Mouse (Mus musculus) layer of hippocampus, adult 9-11 months (tissue): ENCODE data around the gene Edn2.
A peak's percentile ranks its signal among the peaks of the same experiment; 100 is the strongest.

Experiments
- DNase-seq: peaks from one replicate; pipeline ENCODE4 v3.0.0; 2022

Edn2 gene

DNA sequence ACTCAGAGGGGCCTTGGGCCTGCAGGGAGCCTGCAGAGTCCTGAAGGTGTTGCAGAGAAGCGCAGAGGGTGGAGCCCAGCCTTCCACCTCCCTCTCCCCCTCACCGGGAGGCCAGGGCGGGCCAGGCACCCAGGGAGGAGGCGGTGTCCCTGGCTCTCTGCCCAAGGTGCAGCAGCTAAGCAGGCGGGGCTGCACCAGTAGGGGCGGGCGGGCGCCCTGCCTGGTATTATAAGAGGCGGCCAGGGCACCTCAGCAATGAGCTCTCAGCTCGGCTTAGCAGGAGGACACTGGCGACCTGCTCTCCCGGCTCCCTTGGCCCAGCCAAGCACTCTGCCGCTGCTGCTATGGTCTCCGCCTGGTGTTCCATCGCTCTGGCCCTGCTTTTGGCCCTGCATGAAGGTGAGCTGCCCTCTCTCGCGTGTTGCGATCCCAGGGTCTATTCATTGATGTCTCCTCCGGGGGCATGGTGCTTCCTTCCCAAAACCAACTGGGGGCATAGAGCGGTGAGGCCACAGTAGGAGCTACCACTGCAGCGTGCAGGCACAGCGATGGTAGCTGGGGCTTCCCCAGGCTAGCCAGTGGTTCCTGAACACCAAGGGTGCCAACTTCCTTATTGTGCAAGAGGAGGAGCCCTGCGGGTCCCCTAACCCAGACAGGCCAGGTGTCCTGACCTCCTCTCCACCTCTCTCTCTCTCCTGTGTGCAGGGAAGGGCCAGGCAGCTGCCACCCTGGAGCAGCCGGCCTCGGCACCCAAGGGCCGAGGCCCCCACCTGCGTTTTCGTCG is at the start of gene Edn2:
Gene Edn2, plus strand, starts transcription at position 41 of the 784 bp plus-strand sequence.
- DNase-seq, result no peak

DNA sequence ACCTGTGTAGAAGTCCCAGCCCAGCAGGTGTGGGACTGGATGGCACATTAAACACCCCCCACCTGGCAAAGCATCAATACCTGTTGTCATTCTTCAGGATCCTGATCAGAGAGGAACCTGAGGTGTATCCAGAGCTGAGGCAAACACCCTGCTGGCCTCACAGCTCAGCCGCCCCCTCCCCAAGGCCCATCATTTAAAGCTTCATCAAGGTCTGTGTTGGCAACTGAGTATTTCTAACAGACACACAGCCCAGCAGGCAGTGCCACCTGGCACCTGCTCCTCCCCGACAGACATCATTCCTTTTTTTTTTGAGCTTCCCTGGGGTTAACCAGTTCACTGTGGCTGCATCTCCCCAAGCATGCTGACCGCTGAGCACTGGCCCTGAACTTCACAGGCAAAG is 45.5 kb upstream of the Edn2 start:
- no peak for DNase-seq

DNA sequence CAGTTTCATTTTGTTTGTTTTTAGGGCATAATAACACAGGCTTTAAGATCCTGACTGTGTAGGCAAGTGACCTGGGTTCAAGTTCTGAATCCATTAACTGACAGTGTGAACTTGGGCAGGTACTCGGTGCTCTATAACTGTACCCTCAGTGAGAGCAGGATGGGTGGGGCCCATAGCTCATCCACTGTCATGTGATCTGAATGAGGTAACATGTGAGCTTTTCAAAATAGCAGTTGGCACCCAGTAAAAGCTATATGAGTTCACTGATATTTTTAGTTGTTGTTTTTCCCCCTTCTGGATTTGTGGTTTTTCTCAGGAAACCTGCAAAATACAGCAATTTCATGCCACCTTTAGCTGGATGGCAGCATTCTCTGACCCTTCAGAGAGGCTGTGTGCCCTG is 44.7 kb upstream of the Edn2 start:
- DNase-seq, result no peak

DNA sequence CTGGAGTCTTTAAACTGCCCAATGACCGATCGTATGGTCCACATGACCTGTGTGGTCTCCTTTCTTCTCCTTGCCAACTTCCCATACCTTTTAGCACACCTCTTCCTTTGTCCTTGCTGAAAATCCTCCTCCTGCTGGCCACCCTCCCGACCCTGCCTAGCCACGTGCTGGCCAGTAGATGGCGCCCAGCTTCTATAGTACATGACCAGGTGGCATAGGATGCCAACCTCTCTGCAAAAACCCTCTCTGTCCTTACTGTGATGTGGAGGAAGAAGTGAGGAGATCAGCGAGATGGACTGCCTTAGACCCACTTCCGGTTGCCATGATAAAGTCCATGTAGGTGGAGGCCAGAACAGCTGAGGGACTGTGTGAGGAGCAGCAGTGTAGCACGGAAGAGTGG is 40.7 kb upstream of the Edn2 start:
- no peak for DNase-seq

DNA sequence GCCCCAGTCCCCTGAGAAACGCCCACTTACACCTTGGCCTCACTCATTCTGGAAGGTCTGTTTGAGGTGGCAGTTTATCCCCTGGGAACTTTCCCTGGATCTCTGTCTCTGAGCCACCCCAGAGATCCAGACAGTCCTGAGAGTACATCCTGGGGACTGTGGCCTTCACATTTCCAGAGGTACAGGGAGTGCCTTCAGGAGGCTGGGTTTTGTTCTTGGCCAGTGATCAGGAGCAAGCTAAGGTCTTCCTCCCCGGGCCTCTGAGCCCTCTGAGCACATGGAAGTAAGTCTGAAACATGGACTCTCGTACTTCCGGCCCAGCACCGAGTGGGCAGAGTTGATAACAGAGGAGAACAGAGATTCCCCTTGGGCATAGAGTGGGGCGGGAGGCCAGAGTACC is 36.4 kb upstream of the Edn2 start:
- DNase-seq, result no peak

DNA sequence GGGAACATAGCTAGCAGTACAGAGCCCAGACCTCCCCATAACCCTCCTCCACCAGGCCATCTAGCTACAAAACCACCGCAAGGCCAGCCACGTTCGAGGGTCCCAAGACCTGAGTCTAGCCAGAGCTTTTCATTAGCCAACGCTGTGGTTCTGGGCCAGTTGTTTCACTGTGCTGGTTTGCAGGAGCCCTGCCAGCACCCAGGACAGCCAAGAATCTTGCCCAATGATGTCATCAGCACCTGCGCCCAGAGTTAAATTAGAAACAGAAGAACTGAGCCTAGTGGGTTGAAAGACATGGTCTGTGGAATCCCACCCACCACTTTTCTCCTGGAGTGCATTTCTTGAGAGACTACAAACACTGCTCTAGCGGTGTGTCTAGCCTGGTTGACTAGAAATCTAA is 35.0 kb upstream of the Edn2 start:
- DNase-seq, result no peak

DNA sequence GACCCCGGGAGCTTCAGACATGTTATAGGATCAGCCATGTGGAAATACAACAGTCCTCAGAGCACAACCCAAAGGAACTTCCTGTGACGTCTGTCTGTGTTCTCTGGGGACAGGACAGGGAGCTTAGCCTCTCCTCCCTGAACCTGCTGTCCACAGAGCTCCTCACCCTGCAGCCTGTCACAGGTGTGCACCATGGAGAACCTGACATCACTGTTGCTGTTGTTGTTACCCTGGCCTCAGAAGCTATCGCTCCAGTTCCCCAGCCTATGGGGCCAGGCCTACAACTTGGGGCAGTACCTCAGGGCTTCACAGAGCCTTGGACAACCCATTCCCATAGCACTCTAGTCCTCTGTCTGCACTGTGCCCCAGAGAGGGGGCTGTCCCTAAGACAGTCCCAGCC is 33.7 kb upstream of the Edn2 start:
- DNase-seq, result no peak

DNA sequence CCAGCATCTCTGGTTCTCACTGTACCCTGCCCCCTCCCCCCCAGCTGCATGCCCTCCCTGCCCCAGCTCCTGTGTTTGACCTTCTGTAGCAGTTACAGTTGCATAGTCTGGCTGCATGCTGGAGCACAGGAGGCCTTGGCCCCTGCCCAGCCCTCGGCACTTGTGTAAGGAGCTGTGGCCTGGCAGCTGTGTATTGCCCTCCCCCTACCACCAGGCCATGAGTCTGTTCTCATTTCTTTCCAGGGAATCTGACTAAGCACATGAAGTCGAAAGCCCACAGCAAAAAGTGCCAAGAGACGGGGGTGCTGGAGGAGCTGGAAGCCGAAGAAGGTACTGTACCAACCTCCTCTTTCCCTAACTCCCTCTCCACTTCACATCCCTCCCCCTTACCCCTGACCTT is 33.0 kb upstream of the Edn2 start:
- DNase-seq, result no peak

DNA sequence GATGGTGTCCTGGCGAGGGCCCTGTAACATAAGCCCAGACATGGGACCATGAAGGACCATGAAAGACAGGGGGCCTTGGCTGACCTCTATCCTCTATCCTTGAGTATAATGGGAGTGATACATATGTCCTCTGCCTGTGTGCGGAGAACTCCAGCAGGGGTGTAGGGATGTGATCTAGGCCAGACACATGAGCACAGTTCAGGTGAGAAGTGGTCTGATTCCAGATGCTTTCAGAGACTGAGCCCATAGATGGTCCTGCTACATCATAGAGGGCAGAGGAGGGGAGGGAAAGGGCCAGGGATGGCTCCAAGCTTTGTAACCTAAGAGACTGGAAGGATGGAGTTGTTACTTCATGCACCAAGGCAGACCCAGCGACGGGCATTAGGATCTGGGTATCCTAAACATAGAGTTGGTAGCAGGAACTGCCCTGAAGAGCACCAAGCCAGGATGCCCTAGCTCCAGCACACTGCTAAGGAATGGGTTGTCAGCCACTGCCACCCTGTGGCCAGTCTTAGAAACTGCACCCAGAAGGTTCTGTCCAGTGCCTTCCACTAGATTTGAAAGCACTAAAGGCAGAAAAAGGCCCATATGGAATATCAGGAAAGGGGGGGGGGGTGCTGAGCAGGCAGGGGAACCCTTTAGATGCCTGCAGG is 31.6 kb upstream of the Edn2 start:
- peak; percentile 47 for DNase-seq

DNA sequence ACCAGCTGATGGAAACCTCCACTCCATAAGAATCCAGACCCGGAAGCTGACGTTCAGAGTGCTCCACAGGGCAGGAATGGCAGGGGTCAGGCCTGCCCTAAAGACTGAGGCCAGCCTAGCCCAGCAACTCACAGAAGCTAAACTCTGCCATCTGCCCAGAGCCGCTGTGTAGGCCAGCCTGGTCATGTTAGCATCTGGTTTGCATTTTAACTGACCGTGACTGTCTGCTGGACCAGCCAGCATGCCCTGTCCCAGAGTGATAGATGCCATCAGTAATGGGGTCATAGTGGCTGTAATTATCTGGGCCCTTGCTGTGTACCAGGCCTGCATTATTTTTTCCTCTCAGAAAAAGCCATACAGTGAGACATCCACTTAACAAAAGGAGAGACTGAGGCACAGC is 30.1 kb upstream of the Edn2 start:
- no peak for DNase-seq

DNA sequence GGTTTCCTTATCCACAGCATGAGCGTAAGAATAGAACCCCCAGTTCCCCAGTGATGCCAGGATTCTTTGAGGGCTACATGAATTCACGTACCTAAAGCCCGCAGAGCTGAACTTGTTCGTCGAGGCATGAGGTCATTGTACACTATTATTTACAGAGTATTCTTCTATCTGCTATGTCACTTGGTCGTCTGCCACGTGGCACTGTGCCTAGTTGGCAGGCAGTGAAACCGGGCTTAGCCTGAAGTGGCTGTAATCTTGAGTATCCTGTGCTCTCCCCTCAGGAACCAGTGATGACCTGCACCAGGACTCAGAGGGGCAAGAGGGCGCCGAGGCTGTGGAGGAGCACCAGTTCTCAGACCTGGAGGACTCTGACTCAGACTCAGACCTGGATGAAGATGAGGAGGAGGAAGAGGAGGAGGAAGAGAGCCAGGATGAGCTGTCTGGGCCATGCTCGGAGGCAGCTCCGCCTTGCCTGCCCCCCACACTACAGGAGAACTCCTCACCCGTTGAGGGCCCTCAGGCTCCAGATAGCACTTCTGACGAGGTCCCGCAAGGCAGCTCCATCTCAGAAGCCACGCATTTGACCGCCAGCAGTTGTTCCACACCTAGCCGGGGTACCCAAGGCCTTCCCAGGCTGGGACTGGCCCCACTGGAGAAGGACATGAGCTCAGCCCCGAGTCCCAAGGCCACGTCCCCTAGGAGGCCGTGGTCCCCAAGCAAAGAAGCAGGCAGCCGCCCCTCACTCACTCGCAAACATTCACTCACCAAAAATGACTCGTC is 29.4 kb upstream of the Edn2 start:
- no peak for DNase-seq

DNA sequence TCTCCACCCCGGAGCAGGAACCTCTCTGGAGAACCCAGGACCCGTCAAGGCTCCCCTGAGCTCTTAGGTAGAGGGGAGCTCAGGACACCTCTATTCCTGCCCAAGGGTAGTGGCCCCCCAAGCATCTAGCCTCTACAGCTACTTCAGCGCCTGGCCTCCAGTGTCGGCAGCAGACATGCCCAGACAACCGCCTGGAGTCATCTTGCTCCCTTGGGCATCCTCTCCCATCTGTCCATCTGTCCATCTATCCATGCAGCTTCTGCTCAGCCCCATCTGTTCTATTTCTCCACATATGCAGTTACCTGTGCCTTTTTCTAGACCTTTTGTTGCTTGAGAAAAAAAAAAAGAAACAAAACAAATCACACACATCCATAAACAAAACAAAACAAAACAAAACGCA is 26.8 kb upstream of the Edn2 start:
- DNase-seq, result no peak

DNA sequence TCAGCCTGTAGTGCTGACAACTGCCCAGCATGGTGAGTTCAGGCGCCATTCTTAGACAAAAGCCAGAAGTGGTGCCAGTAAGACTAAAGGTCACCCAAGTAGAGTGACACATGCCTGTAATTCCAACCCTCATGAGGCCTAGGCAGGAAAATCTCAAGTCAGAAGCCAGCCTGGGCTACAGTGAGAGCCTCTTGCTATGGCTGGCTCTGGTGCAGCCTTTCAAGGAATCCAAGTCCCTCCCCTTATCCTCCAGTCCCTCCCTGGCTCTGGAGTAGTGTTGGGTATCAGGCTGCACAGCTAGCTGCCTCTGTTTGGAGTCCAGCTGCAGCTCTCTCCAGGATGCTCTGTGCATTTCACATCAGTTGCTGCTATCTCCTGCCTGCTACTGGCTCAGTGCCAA is 19.2 kb upstream of the Edn2 start:
- no peak for DNase-seq

DNA sequence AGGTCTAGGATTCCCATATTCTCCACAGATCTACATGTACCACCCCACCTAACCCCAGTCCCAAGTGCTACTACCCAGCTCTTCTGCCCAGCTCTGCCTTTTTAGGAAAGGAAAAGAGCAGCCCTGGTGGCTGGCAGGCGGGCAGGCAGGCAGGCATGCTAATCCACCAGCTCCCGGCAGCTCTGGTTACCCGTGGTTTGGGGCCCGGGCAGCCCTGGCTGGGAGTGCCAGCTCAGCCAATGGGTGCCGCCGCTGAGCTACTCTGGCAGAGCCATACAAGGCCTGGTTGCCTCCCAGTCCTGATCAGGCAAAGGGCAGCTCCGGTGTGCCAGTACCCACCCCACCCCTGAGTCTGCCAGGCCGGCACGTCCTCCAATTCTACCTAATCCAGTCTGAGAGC is 18.1 kb upstream of the Edn2 start:
- no peak for DNase-seq

DNA sequence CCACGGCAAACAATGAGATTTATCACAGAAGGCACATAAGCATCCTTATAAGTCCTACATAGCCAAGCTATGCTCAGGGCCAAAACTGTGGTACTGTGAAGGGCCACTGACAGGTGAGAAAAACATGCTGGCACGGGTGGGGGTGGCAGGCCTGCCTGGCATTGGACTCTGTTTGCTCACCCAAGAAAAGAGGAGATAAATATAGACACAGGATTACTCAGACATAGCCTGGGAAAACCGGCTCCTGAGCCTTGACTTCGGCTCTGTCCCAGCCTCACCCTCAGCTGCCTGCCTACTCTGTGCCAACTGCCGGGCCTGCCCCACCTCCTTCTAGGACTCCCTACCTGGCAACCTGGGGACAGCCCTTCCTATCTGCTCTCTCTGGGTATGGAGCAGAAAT is 16.7 kb upstream of the Edn2 start:
- DNase-seq, result no peak

DNA sequence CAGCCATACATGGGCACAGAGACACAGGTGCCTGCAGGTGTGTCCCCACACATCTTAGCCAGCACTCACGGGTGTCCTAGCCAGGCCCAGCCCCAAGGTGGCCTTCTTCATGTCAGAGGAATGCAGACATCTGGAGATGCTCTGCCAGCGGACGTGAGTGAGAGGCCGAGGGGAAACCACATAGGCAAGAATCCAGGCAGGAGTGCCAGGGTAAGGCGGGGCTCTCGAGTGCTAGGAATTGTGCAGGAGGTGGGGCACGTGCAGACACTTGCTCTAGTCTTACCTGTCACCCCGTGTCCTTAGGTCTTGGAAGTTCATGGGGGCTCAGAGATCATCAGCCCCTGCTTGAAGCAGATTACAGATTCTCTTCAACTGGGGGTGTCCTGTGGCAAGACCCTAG is 15.1 kb upstream of the Edn2 start:
- no peak for DNase-seq

DNA sequence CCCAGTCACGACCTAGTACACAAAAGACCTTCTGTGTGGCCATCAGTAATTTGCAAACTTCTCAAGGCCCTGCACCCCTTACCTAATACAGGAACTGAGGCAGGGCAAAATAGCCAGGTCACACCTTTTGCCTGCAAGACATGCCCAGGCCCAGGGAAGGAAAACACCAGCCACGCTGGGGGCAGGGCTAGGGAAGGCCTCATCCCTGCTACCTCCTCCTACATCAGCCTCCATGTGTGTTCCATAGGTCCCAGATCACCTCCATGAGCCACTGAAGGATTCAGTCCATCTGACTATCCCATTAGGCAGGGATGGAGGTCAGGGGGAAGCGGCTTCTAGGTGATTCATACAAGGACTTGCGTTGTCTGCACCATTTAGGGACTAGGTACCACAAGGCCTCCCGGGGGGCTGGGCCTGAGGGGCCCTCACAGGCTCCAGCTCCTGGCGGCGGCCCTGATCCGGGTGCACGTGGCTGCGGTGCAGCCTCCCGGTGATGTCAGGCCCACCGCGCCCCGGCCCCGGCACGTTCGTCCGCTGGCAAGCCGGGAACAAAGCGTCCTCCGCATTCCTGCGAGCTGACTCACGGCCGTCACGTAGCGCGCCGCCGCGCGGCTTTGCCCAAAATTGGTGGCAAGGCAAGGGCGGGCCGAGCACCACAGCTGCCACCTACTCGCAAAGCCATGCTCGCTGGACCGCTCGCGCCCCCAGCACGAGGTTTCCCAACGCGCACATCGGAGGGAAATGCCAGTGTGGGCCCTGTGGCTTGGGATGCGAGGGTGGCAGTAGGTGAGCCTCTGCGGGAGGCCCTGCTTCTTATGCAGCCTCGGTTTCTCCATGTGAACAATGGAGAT is 12.5 kb upstream of the Edn2 start:
- DNase-seq, result peak; percentile 55

DNA sequence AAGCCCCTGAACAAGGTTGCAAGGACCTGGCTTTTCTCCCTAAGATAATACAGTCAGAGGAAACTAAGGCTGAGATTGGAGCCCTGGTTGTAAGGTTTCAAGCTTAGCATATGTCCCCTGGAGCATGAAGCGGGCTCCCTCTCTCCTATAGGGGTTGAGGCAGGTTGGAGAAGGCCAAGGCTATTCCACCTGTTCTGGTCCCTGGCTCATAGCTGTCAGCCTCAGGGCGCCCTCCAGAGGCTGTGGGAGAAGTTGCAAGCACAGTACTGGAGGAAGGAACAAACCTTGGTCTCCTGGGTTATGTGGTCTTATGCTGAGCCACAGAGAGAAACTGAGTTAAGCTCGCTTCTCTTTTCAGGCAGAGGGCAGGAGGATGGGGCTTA is 11.9 kb upstream of the Edn2 start:
- no peak for DNase-seq

DNA sequence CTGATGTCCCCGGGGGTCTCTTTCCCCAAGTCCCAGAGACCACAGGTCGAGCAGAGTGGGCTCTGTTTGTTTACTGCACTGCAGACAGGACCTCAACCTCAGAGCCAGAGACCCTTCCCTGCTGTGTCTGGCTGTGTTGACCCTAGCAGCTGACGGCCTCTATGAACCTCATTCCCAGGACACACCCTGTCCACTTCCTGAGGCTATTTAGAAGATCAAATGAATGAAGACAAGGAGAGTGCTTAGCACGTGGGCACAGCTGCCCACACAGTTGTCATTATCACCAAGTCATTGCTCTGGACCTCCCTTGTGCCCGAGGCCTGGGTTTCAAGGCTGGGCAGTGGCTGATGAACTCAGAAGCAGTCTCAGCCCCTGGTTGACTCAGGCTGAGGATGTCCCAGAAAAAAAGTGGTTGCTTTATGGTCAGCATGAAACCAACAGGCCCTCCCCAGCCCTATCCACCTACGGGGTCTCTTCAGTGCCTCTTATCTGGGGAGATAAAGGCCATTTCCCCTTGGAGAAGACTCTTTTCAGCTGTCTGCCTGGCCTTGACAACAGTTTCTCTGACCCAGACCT is 10.6 kb upstream of the Edn2 start:
- DNase-seq, result no peak

DNA sequence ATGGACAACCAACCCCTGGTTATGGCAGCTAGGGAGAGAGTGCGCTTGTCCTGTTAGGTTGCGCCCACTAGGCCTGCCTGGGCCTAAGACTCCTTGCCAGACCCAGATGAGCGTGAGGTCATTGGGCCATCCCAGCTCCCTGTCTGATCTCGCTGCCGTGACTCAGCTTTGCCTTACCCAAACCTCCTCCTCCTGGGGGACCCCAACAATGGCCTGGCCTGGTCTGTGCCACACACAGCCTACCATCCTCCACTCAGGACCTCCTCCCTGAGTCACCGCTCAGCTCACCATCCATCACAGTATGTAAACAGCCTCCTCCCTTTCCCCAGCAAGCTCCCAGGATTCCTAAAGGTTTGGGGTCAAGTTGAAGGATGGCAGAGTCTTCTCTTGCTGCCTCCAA is 9.1 kb upstream of the Edn2 start:
- no peak for DNase-seq

DNA sequence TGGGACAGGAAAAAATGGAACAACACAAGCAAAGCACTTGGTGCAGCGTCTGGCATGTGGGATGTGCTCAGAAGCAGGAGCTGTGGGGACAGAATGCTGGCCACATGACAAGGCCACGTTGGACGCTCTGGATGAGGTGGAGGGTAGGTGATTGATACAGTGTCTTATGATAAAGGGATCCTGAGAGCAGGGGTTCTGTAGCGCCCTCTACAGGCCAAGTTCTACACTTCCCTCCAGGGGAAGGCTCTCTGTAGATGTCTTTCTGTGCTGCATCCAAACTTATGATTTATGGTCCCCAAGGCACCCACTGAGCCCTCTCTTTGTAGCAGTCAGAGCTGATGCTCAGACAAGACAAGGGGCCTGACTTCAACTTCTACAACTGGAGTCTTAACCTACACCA is 8.4 kb upstream of the Edn2 start:
- no peak for DNase-seq

DNA sequence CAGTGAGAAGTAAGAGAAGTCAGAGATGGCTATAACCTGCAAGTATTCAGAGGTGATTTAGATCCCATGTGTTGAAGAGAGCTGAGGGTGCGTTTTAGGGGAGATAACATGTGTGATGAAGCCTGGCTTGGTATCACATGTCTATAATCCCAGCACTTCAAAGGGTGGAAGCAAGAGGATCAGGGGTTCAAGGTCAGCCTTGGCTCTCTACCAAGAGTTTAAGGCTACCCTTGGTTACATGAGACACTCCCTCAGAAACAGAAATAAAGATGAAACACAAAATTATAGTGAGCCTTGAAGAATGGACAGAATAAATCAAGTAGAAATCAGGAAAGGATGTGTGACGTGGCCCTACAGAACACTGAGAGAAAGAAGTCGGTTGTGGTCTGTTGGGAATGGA is 7.3 kb upstream of the Edn2 start:
- no peak for DNase-seq
